ENCODE assay signal across 8 mouse cellular contexts in the genomic region with DNA sequence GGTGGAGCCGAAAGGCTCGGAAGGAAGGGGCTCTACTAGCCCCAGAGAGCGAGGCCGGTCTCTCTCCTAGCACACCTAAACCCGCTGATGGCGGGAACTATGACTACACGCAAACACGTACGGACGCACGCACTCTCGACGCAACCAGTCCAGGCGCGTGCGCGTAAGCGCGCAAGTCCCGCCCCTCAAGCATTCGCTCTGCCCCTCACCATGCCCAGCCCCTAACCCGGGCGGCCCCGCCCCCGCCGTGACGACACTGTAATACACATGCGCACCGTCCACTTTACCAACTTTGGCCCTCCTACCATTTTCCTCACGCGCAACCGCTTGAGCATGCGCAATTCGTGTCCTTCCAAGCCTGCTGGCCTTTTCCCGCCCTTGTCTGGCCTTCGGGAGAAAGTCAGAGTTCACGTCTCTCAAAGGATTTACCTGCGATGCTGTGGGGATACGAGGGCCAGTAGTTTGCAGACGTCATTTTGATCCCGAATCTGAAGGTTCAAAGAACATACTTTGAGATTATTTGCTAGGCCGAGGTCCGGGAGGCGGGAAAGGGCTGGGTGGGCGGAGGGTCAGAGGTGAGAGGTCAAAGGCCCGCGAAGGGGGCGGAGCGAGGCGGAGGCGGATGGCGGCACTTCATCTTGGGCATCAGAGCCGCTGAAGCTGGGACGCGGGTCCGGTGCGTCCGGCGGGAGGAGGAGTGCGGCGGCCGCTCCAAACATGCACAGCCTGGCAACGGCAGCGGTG. TPM values are rescaled to one million over a fixed set of nuclear protein-coding genes. Genes with fewer than 3 reads are reported as not detected.
DNase-seq lines count a peak whose midpoint lies in the region; ATAC-seq lines count a peak whose summit lies in the region.

Gene Cnot9, plus strand, starts transcription at position 338 of the 744 bp plus-strand sequence.

- H3K4me3 ChIP-seq in hindbrain, embryonic 14.5 days (replicated peaks; ENCODE audit: low read length): peak within 1 kb of the TSS; percentile 88

- H3K27ac ChIP-seq in hindbrain, embryonic 14.5 days: peak within 1 kb of the TSS; percentile 86

- no peaks in the 10 kb centered on the region for H3K27me3 ChIP-seq in hindbrain, embryonic 14.5 days (ENCODE audit: control insufficient read depth, insufficient read depth, low read length)

- H3K36me3 ChIP-seq in hindbrain, embryonic 14.5 days (replicated peaks; ENCODE audit: control insufficient read depth, insufficient read depth): no peaks in the 10 kb centered on the region

- DNase-seq in R1 (ENCODE audit: low read depth, low spot score): peak; percentile 99
- DNase-seq in cerebellum, postnatal 25 days: peak; percentile 100
- peak; percentile 99 to 100 for DNase-seq in frontal cortex, postnatal 25 days (ENCODE audit: low spot score in 2 of 2)
- peak; percentile 99 for DNase-seq in hindbrain, embryonic 14.5 days (ENCODE audit: low spot score)
- DNase-seq in layer of hippocampus, postnatal 36 days: peak; percentile 100
- DNase-seq in lung, postnatal 36 days: peak; percentile 100
- peak; percentile 99 for DNase-seq in retina, postnatal 1 day
- peak; percentile 100 for DNase-seq in urinary bladder, adult 18-20 months (ENCODE audit: low spot score in 2 of 2)

- peak within 1 kb of the TSS; percentile 86 for H3K9ac ChIP-seq in hindbrain, embryonic 14.5 days

- peak within 1 kb of the TSS; percentile 85 for H3K4me2 ChIP-seq in hindbrain, embryonic 14.5 days (replicated peaks)

- peak; percentile 100 for ATAC-seq in hindbrain, embryonic 14.5 days (ENCODE audit: low FRiP score)

- WGBS in hindbrain, embryonic 14.5 days: under 1% methylated on average over 63 of the region's 64 CpGs

- H3K9me3 ChIP-seq in hindbrain, embryonic 14.5 days (ENCODE audit: control insufficient read depth, low read length): no peaks in the 10 kb centered on the region

- H3K4me1 ChIP-seq in hindbrain, embryonic 14.5 days (replicated peaks; ENCODE audit: control insufficient read depth, insufficient read depth, low read length): peaks cover 34% of the 10 kb centered on the region

RNA-seq across cellular contexts. Expression of gene Cnot9, which starts in this region (rescaled TPM):
- 48.3 and 51.4 TPM in 2 replicates for polyA plus RNA-seq in hindbrain, embryonic 14.5 days (2014; fragmentation: Nextera tagmentation; extraction: Ambion mirVana)
- total RNA-seq in layer of hippocampus, postnatal 36 days (2021): 10 to 100 TPM; 26.9 to 29.1 TPM

Comparison
In these comparisons a context has a peak if more than half of its experiments do, and no peak if none do; other contexts are left out.
1. Peak in every context shown above with its lines: DNase-seq, ATAC-seq, H3K4me3 ChIP-seq and H3K27ac ChIP-seq.